Mouse (Mus musculus) olfactory bulb, adult 2 months (tissue): ENCODE measurements around the gene B4galnt2.

Experiments used
- CTCF ChIP-seq: fragments of 200-500 bp; IDR thresholded peaks from 2 replicates; pipeline ENCODE4 v1.5.1; 2012; ENCODE audit warnings: low read depth, mild to moderate bottlenecking, low read length, moderate library complexity; ENCODE audit not compliant: insufficient read depth
- POLR2A ChIP-seq: fragments of 200-500 bp; IDR thresholded peaks from 2 replicates; pipeline ENCODE4 v1.6.1; 2012; ENCODE audit warnings: mild to moderate bottlenecking, low read depth, low read length, moderate library complexity; ENCODE audit not compliant: insufficient read depth

GRCm38 (mm10) chr11:95896446-95897179 lies 18.1 kb downstream of the B4galnt2 start:
- no peak for TF ChIP-seq POLR2A
- TF ChIP-seq CTCF, result no peak
